Mouse (Mus musculus) stomach, postnatal 0 days (tissue): ENCODE data around the gene Nsd1. TPM values are rescaled to one million over a fixed set of nuclear protein-coding genes. Genes with fewer than 3 reads are reported as not detected.

Experiments used
- ATAC-seq: fragments of 200-750 bp; cut with Nextera tagmentation; 2 replicates; pipeline ENCODE4 v1.8.0; 2017; ENCODE audit not compliant: low FRiP score, low TSS enrichment
- DNase-seq: peaks from one replicate; pipeline ENCODE4 v3.0.0-alpha.2; 2016; ENCODE audit warnings: low spot score
- H3K27ac ChIP-seq: fragments of 300-500 bp; sonication (generic); replicated peaks from 2 replicates; pipeline ENCODE4 v1.5.1; 2014; ENCODE audit warnings: mild to moderate bottlenecking, control low read depth
- H3K27me3 ChIP-seq: fragments of 300-500 bp; sonication (generic); 2 replicates; pipeline ENCODE4 v1.6.1; 2014; ENCODE audit warnings: low read length; ENCODE audit not compliant: control insufficient read depth, insufficient read depth
- H3K36me3 ChIP-seq: fragments of 300-500 bp; sonication (generic); 2 replicates; pipeline ENCODE4 v1.6.1; 2014; ENCODE audit warnings: low read length, mixed read lengths; ENCODE audit not compliant: control insufficient read depth, insufficient read depth
- H3K4me1 ChIP-seq: fragments of 300-500 bp; sonication (generic); replicated peaks from 2 replicates; pipeline ENCODE4 v1.6.1; 2014; ENCODE audit warnings: antibody characterized with exemption; ENCODE audit not compliant: control insufficient read depth, insufficient read depth
- H3K4me2 ChIP-seq: fragments of 300-500 bp; sonication (generic); replicated peaks from 2 replicates; pipeline ENCODE4 v1.6.1; 2014; ENCODE audit warnings: low read depth, mild to moderate bottlenecking, control low read depth, moderate library complexity
- H3K4me3 ChIP-seq: fragments of 300-500 bp; sonication (generic); 2 replicates; pipeline ENCODE4 v1.5.1; 2014; ENCODE audit warnings: low read depth, low read length, control low read depth
- H3K9ac ChIP-seq: fragments of 300-500 bp; sonication (generic); 2 replicates; pipeline ENCODE4 v1.6.1; 2014; ENCODE audit warnings: mild to moderate bottlenecking, low read length, control low read depth, mixed read lengths
- H3K9me3 ChIP-seq: fragments of 300-500 bp; sonication (generic); 2 replicates; pipeline ENCODE4 v1.6.1; 2016; ENCODE audit warnings: low read length; ENCODE audit not compliant: control insufficient read depth
- CTCF ChIP-seq: IDR thresholded peaks from 2 replicates; pipeline ENCODE4 v1.5.1; 2016; ENCODE audit warnings: antibody characterized with exemption, low read depth, mild to moderate bottlenecking, moderate library complexity
- EP300 ChIP-seq: optimal IDR thresholded peaks from 2 replicates; pipeline ENCODE3; 2016; ENCODE audit warnings: antibody characterized with exemption
- WGBS: fragments of 180-500 bp; shearing (Covaris S2); extraction: QIAGEN DNeasy Blood & Tissue Kit; methylation state at CpG from one replicate; pipeline ENCODE4 v1.1.7; 2014; 5-methylcytosine and 5-hydroxymethylcytosine counted together
- polyA plus RNA-seq: library from polyadenylated mRNA; unstranded; fragments of >200 nt; fragmentation: Nextera tagmentation; extraction: Ambion mirVana; gene quantifications from 2 replicates; pipeline ENCODE4 v1.2.1, GENCODE M21; 2015

The Nsd1 gene
- polyA plus RNA-seq, 1 experiment from 2014 or later = 35.0 TPM

DNA sequence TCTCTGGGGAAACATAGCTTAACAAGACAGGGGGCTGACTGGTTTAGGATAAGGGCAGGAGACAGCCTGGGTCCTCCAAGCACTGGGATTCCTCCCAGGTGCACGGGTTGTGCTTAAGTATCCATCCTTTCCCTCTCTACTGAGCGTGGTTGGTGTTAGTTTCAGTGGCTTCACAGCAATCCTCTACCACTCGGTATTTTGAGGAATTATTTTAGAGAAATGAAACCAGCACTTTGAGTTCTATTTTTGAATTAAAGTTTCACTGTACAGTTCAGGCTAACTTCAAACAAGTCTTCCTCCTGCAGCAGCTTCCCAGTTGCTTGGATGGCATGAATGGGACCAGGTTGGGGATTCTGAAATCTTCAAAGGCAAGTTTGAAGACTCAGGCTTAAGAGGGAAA, 108.8 kb downstream of the Nsd1 start:
- Histone ChIP-seq H3K4me1 (no peaks in the 10 kb centered on the region), H3K27me3 (no peaks in the 10 kb centered on the region), H3K9ac (no peak overlapping the region; the same call in 1 of the 2 replicates), H3K27ac (no peak overlapping the region), H3K4me3 (no peak overlapping the region), H3K36me3 (peaks cover 23% of the 10 kb centered on the region), H3K4me2 (no peak overlapping the region), H3K9me3 (no peaks in the 10 kb centered on the region)
- WGBS = 84% methylated on average over 3 of the region's 3 CpGs
- ATAC-seq (no peak), DNase-seq (no peak)
- no peak for TF ChIP-seq CTCF

DNA sequence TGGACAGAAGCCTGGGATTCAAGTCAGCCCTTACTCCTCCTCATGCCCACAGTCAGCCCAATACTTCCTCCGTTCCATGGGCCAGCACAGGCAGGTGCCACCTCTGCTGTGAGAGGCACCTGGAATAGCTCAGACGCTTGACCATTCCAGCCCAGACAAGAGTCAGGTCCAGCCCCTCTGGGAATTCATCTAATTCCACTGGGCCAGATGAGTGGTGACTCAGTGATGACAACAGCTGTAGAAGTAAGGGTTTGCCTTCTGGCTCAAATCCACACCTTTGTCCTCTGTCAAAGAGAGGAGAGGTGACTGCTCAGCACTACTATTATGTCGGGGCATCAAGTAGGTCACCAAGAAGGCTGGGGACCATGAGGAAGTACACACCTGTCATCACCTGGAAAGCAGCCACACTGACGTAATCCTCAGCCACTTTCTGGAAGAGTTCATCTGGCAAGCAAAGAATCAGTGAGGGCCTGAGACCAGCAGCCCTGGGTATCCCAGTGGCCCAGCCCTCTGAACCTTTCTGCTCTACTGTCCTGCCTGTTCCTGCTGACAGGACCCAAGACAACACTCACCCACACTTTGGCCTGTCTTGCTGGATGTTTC, 110.5 kb downstream of the Nsd1 start, which contains the start of gene Prelid1:
Gene Prelid1 (plus strand): TSS at position 570 of the 603 bp plus-strand sequence.
- peak within 1 kb of the TSS; percentile 95 for H3K9ac ChIP-seq
- H3K4me2 ChIP-seq = peak within 1 kb of the TSS; percentile 97
- H3K27me3 ChIP-seq = no peaks in the 10 kb centered on the region
- H3K27ac ChIP-seq = peak within 1 kb of the TSS; percentile 86
- H3K4me3 ChIP-seq = peak within 1 kb of the TSS; percentile 84
- DNase-seq (peak; percentile 24), ATAC-seq (peak; percentile 16; the same call in 1 of the 2 replicates)
- H3K9me3 ChIP-seq = no peaks in the 10 kb centered on the region
- no peaks in the 10 kb centered on the region for H3K4me1 ChIP-seq
- H3K36me3 ChIP-seq = peaks cover 9% of the 10 kb centered on the region
- WGBS = 66% methylated on average over 4 of the region's 4 CpGs
- TF ChIP-seq EP300 (no peak), CTCF (no peak)

DNA sequence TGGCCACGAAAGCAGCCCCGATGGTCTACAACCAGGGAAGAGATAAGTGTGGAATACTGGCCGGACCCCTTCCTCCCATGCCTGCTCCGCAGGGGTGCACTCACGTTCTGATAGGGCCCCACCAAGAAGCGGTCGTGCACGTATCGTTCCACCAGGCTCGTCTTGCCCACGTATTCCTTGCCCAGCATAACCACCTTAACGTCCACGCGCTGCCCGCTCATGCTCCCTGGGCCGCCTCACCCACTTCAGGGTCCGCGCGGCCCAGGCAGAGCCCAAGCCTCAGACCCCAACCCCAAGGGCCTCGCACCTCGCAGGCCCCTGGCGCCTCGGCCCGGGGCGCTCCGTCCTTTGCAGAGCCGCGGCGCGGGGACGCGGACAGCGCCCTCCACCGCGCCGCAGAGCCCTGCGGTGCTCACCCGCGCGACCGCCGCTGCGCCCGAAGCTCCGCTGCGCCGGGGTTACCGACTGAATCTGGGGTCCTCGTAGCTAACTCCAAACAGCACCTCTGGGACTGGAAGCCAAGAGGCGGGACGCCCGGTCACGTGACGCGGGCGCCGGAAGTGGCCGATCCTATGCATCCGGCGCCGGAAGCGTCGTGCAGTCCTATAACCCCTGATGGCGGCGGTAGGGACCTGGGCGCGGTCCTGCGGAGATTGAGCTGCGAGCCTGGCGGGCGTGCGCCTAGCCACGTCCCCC, 112.0 kb downstream of the Nsd1 start, which contains the start of gene Rab24:
Gene Rab24 (minus strand): TSS at position 513 of the 696 bp plus-strand sequence.
- under 1% methylated on average over 63 of the region's 73 CpGs for WGBS
- Histone ChIP-seq H3K4me1 (no peaks in the 10 kb centered on the region), H3K27me3 (no peaks in the 10 kb centered on the region), H3K36me3 (peaks cover 19% of the 10 kb centered on the region), H3K9me3 (no peaks in the 10 kb centered on the region), H3K27ac (peak within 1 kb of the TSS; percentile 86), H3K4me3 (peak within 1 kb of the TSS; percentile 84), H3K4me2 (peak within 1 kb of the TSS; percentile 97), H3K9ac (peak within 1 kb of the TSS; percentile 95)
- ATAC-seq = peak; percentile 89
- TF ChIP-seq CTCF (no peak), EP300 (no peak)
- DNase-seq = peak; percentile 93

DNA sequence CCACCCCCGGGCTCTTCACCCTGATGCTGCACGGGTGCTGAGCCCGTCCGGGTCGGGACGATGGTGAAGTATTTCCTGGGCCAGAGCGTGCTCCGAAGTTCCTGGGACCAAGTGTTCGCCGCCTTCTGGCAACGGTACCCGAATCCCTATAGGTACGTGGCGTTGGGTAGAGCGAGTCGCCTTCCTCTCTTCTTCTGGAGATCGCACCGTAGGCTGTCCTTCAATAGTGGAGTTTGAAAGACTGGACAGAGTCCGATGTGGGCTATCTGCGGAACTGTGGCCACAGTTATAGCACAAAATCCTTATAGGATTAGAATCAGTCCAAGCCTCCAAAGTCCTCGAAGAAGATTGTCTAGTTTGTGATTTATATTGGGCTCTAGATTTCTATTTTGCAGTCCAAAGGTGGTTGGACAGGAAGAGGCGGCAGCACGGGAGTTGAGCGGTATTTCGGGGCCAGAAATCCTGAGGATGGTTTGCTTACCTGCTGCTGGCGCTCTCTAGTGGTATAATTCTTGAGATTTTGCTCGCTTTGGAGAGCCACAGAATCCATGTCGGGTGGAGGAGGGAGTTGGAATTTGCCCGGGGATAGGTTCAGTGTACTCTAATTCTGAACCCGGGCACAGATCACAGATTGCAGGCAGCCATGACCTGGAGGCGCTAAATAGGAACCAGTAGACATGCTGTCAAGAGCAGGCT, 112.7 kb downstream of the Nsd1 start:
- H3K36me3 ChIP-seq = peaks cover 19% of the 10 kb centered on the region
- peak overlapping the region; percentile 95 for H3K9ac ChIP-seq
- DNase-seq = peak; percentile 64
- peak; percentile 72 for TF ChIP-seq CTCF
- TF ChIP-seq EP300 = no peak
- H3K27ac ChIP-seq = peak overlapping the region; percentile 86
- WGBS = under 1% methylated on average over 31 of the region's 31 CpGs
- peak; percentile 20 for ATAC-seq
- H3K27me3 ChIP-seq = no peaks in the 10 kb centered on the region
- peak overlapping the region; percentile 84 for H3K4me3 ChIP-seq
- no peaks in the 10 kb centered on the region for H3K4me1 ChIP-seq
- H3K9me3 ChIP-seq = no peaks in the 10 kb centered on the region
- H3K4me2 ChIP-seq = peak overlapping the region; percentile 97

DNA sequence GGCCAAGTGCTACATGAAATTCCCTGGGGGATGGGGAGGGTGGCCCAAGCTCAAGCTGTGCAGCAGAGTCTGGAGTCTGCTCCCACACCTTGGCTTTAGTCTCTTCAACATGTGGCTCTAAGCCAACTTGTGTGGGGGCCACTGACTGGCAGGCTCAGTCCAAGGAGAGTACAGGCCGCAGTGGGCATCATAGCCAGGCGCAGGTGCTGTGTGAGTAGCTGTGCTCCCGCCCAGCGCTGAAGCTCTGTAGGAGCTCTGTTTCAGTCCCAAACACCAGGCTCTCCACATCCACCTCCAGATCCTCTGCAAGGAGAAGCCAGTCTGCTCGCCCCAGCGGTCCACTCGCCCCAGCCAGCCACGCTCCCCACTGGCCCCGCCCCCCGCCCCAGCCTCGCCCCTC, 116.0 kb downstream of the Nsd1 start:
- ATAC-seq = no peak
- 72% methylated on average over 8 of the region's 11 CpGs for WGBS

More for the DNA sequence above, 116.0 kb downstream of the Nsd1 start:
- H3K36me3 ChIP-seq = peaks cover 12% of the 10 kb centered on the region
- H3K4me3 ChIP-seq = no peak overlapping the region
- H3K9ac ChIP-seq = 0 out of 2 replicates have a peak overlapping the region, but pooled peaks have one; percentile 18
- no peak for DNase-seq
- TF ChIP-seq CTCF (no peak), EP300 (no peak)
- H3K27ac ChIP-seq = no peak overlapping the region
- H3K4me1 ChIP-seq = peaks cover 10% of the 10 kb centered on the region; the same call in 1 of the 2 replicates
- no peaks in the 10 kb centered on the region for H3K27me3 ChIP-seq
- no peaks in the 10 kb centered on the region for H3K9me3 ChIP-seq
- H3K4me2 ChIP-seq = no peak overlapping the region
